Mouse (Mus musculus) left cerebral cortex, postnatal 10 days (tissue): ENCODE results near the gene Olfr855. TPM values are rescaled to one million over a fixed set of nuclear protein-coding genes. Genes with fewer than 3 reads are reported as not detected.

Experiments
- DNase-seq, 2 experiments: peaks; one replicate each; pipeline ENCODE4 v3.0.0; 2021 to 2022; ENCODE audit warnings: low spot score in 2 of 2, mixed read lengths in 1 of 2; ENCODE audit errors: extremely low spot score in 1 of 2
- intact Hi-C: fragments of 180-260 bp; cut with DNase I; formaldehyde crosslinking; loops from one replicate; pipeline ENCODE4 v1.15.1; 2025
- total RNA-seq, 2 experiments: library from RNA; stranded (reverse); gene quantifications; 2 replicates each; pipeline ENCODE4 v1.2.3; 2021

Olfr855 gene
- total RNA-seq, result not detected

GRCm38 (mm10) chr9:19582317-19582716 lies at the start of gene Olfr855:
Gene Olfr855 (plus strand): TSS chr9:19582617.
- intact Hi-C loops, result no loop called here
- no peak for DNase-seq

GRCm38 (mm10) chr9:19540976-19541375 lies 41.4 kb upstream of the Olfr855 start, which contains the start of gene Olfr853:
Gene Olfr853 (minus strand): TSS chr9:19541076.
- intact Hi-C loops, result no loop called here
- no peak for DNase-seq

- intact Hi-C loops, result no loop called here
Measured at GRCm38 (mm10) chr9:19567282-19567681, 15.1 kb upstream of the Olfr855 start, which contains the start of gene Olfr854. Gene Olfr854 (minus strand): TSS chr9:19567382.

GRCm38 (mm10) chr9:19621297-19621696 lies 38.9 kb downstream of the Olfr855 start:
- intact Hi-C loops, result no loop called here
- DNase-seq, result no peak

More at GRCm38 (mm10) chr9:19567282-19567681, 15.1 kb upstream of the Olfr855 start, which contains the start of gene Olfr854:
- DNase-seq, result no peak

- intact Hi-C loops, result no loop called here
- DNase-seq, result peak; percentile 91 to 96
Measured at GRCm38 (mm10) chr9:19621843-19622822, 39.7 kb downstream of the Olfr855 start, which contains the start of gene Zfp317. Gene Zfp317 (plus strand): TSS chr9:19622102.

- intact Hi-C loops, result no loop called here
- DNase-seq, result no peak
Measured at GRCm38 (mm10) chr9:19629574-19629973, 47.2 kb downstream of the Olfr855 start.

Other genes starting within 250 kb of the Olfr855 start
- gene Olfr845, start 246.2 kb upstream of the Olfr855 start, total RNA-seq, result not detected
- not detected for gene Olfr846, start 218.6 kb upstream of the Olfr855 start, total RNA-seq
- gene Olfr847, start 203.9 kb upstream of the Olfr855 start, total RNA-seq, result not detected
- gene Olfr849, start 142.4 kb upstream of the Olfr855 start, total RNA-seq, result not detected
- gene Olfr850, start 104.4 kb upstream of the Olfr855 start, total RNA-seq, result not detected
- not detected for gene Olfr851, start 89.3 kb upstream of the Olfr855 start, total RNA-seq
- gene Olfr853, start 41.5 kb upstream of the Olfr855 start, total RNA-seq, result not detected
- not detected for gene Olfr854, start 15.2 kb upstream of the Olfr855 start, total RNA-seq
- gene Zfp317, start 39.5 kb downstream of the Olfr855 start, total RNA-seq, result 10 to 100 TPM; 22.5 to 23.9 TPM
- not detected for gene Olfr857, start 126.8 kb downstream of the Olfr855 start, total RNA-seq
- not detected for gene Olfr58, start 197.7 kb downstream of the Olfr855 start, total RNA-seq
- not detected for gene Olfr859, start 222.3 kb downstream of the Olfr855 start, total RNA-seq